Mouse (Mus musculus): Measurements from ENCODE around the gene Prox1. TPM values are rescaled to one million over a fixed set of nuclear protein-coding genes. Genes with fewer than 3 reads are reported as not detected.

Prox1 gene
- total RNA-seq, 2 experiments from 2014 or later = 34.3 to 68.1 TPM

DNA sequence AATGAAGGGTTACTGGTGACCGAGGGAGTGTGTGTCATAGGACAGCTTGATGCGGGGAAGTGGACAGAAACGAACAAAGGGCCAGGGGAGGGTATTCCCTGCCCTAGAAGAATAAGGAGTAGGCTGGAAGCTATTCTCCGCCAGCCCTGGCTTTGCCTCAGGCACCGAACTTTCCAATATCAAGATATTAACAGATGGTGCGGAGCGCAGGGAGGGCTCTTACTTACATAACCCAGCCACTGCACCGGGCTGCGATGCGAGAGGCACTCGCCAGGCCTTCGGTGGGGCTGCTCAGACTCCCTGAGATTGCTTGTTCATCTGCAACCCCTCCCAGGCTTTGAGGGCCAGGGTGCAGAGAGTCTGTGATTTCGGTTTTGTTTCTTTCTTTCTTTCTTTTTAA, 3.7 kb upstream of the Prox1 start:
- peak; percentile 41 for DNase-seq
- intact Hi-C loops (cut with DNase I) = loop anchor here (5.0 kb wide), 1 partner anchor 623 kb away; no protein-coding TSS in a partner anchor

DNA sequence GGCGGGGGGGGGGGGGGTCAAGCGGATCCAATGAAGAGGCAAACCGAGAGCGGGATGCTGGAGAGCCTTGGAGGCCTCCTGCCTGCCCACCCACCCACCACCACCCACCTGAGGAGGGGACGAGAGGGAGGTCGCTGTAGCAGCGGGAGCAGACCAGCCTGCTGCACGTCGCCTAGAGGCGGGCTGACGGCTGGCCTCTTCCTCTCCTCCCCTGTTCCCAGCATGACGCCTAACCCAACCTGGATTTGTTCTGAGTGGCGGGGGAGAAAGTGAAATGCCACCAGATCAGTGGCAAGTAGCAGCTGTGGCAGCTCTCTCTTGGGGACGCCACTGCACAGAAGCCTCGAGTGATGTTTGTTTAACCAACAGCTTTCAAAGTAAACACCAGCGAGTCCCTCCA, 3.1 kb upstream of the Prox1 start:
- DNase-seq = no peak
- intact Hi-C loops (cut with DNase I) = loop anchor here (5.0 kb wide), 1 partner anchor 624 kb away; no protein-coding TSS in a partner anchor

- DNase-seq = peak; percentile 36 to 37
- intact Hi-C loops (cut with DNase I) = loop anchor here (5.0 kb wide), 1 partner anchor 624 kb away; no protein-coding TSS in a partner anchor
These were observed 2.5 kb upstream of the Prox1 start for GRCm38 (mm10) chr1:190172979-190173461.

- DNase-seq = peak in 1 of 2 experiments; percentile 28
- intact Hi-C loops (cut with DNase I) = loop anchor here (5.0 kb wide), 1 partner anchor 625 kb away; no protein-coding TSS in a partner anchor
These were observed 1.9 kb upstream of the Prox1 start for GRCm38 (mm10) chr1:190172311-190172978.

GRCm38 (mm10) chr1:190171750-190172149, 1.2 kb upstream of the Prox1 start:
- intact Hi-C loops (cut with DNase I) = loop anchor here (2.0 to 5.0 kb wide), 2 partner anchors 43 to 626 kb away; no protein-coding TSS in a partner anchor
- peak in 1 of 2 experiments; percentile 34 for DNase-seq

DNA sequence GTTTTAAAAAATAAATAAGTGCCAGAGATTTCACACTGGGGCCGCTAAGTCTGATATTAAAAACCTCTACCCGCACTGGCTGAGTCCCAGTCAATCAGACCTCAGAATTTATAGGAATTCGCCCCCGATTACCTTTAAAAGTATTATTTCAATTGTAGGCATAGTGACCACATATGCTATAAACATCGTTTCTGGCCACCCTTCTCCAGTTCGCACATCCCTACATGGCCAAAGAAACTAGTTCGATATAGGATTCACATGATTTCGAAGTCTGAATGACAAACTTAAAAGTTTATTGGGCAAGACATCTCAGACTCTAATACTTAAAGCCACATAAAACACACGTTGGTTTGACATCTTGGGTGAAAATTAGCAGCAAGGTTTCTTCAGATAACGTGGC, 827 bp upstream of the Prox1 start:
- intact Hi-C loops (cut with DNase I) = loop anchor here (2.0 to 5.0 kb wide), 2 partner anchors 43 to 626 kb away; no protein-coding TSS in a partner anchor
- no peak for DNase-seq

DNA sequence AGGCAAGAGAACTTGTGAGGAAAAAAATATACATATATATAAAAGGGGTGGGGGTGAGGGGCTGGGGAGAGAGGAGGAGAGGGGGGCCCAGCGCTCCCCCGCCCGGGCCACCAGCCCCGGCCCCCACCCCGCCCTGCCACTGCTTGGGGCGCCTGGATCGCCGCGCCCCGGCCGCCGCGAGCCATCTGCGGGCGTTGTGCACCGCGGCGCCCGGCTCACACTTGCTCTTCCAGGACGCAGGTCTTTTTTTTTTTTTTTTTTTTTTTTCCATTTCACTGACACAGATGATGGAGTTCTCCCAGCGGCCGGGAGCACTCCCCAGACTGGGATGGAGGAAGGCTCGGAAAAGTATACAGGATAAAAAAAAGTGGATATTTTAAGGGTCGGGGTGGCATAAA, 304 bp upstream of the Prox1 start:
- no peak for DNase-seq
- intact Hi-C loops (cut with DNase I) = loop anchor here (2.0 to 5.0 kb wide), 2 partner anchors 42 to 626 kb away; no protein-coding TSS in a partner anchor

GRCm38 (mm10) chr1:190168761-190169671, 1.5 kb downstream of the Prox1 start:
- DNase-seq = peak; percentile 45 to 54
- intact Hi-C loops (cut with DNase I) = loop anchor here (5.0 to 10.0 kb wide), 2 partner anchors 122 to 526 kb away; no protein-coding TSS in a partner anchor

GRCm38 (mm10) chr1:190168115-190168514, 2.4 kb downstream of the Prox1 start:
- DNase-seq = peak in 1 of 2 experiments; percentile 49
- intact Hi-C loops (cut with DNase I) = loop anchor here (5.0 to 10.0 kb wide), 2 partner anchors 121 to 527 kb away; no protein-coding TSS in a partner anchor

DNA sequence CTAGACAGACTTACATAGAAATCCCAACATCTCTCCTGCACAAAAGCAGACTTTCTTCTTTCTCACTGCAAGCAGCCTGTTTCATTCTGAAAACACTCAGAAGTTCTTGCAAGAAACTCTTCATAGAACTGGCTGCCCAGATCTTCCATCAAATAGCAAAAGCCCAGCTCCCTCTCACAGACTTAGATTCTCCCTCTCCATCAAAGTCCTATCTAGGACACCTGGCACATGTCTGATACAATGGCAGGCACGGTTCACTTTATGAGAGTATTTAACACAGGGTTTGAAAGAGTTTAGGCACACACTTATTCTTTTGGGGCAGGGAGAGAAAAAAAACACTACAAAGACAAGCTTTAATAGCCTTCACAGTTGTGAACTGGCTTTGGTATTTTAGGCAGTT, 2.9 kb downstream of the Prox1 start:
- DNase-seq = no peak
- intact Hi-C loops (cut with DNase I) = loop anchor here (5.0 to 10.0 kb wide), 2 partner anchors 120 to 527 kb away; no protein-coding TSS in a partner anchor

DNA sequence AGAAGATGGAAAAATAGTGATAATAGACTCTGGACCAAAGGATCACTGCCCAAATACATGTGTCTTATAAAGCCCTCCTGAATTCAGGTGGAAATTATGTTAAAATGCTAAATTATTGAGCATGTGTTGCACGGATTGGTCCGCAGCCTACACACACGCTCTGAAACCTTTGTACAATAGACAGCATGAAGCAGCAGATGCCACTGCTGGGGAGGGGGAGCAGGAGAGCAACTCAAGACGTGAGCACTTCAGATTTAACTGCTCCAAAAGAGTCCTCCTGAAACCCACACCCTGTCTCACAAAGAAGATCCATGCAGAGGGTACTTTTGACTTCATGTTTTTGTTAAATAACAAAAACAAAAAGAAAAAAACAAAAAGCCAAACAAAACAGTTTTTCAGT, 5.0 kb downstream of the Prox1 start:
- DNase-seq = no peak
- intact Hi-C loops (cut with DNase I) = loop anchor here (5.0 to 10.0 kb wide), 2 partner anchors 118 to 529 kb away; no protein-coding TSS in a partner anchor

DNA sequence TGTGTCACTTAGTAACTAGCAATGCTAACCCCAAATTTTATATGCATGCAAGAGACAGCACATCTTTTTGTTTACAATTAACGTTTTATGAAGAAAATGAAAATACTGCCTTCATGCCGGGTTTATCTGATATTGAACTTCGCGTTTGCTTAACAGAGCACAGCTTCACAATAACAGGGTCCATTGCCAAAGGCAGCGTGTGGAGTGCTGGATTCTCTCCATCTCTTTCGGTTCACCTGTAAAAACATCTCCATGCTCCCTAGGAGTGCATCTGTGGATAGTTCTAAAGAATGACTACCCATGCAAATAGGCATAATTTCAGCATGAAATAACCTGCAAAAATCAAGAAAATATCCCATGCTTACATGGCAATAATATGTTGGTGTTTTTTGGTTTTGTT, 7.0 kb downstream of the Prox1 start:
- intact Hi-C loops (cut with DNase I) = loop anchor here (10.0 kb wide), 1 partner anchor 531 kb away; no protein-coding TSS in a partner anchor
- DNase-seq = no peak

DNA sequence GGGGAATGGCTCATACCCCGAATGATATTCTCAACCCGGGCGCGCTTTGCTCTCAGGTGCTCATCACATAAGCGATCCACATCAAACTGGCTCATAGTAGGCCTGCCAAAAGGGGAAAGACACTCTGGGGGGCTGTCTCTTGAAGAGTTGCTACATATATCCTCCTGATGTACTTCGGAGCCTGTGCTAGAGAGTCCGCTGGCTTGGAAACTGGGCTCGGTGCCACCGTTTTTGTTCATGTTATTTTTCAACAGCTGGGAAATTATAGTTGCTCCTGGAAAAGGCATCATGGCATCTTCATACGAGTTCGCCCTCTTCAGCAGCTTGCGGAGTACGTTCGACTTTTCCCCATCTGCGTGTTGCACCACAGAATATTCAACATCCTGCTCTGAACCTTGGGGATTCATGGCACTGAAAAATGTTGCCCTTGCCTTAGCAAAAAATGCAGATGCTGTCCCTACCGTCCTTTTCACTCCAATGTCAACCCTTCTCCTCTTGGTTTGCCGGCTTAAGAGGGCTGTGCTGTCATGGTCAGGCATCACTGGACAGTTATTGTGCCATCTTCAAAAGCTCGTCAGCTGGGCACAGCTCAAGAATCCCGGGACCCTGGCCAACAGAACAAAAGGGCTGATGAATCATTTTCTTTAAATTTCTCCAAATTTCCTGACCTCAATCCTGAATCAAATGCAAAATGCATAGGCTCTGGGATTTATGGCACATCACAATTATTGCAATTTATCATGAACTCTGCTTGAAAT, 8.6 kb downstream of the Prox1 start:
- intact Hi-C loops (cut with DNase I) = loop anchor here (10.0 kb wide), 1 partner anchor 533 kb away; no protein-coding TSS in a partner anchor

GRCm38 (mm10) chr1:190161288-190161687, 9.2 kb downstream of the Prox1 start:
- intact Hi-C loops (cut with DNase I) = loop anchor here (10.0 kb wide), 1 partner anchor 534 kb away; no protein-coding TSS in a partner anchor
- peak; percentile 53 to 61 for DNase-seq

More for the DNA sequence above, 8.6 kb downstream of the Prox1 start:
- DNase-seq = peak in 1 of 2 experiments; percentile 44

DNA sequence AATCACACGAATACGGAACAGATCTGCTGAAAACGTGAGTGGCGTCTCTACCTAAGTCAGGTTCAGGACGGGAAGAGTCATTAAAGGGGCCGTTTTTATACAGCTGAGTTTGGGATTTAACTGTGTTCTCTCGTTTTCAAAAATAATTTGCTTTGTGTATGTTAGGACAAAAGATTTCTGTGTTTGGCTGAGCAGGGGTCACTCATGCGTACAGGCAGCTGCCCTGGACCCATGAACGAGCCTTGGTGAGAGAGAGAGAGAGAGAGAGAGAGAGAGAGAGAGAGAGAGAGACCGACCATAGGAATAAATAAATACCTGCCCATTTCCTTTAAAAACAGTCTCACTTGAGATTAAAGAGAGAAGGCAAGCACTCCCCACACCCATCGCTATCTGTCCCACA, 11.1 kb downstream of the Prox1 start:
- no peak for DNase-seq
- intact Hi-C loops (cut with DNase I) = no loop called here

GRCm38 (mm10) chr1:190155751-190156150, 14.8 kb downstream of the Prox1 start:
- intact Hi-C loops (cut with DNase I) = no loop called here
- DNase-seq = no peak

- intact Hi-C loops (cut with DNase I) = no loop called here
- no peak for DNase-seq
These were observed 15.5 kb downstream of the Prox1 start for GRCm38 (mm10) chr1:190155021-190155420.

DNA sequence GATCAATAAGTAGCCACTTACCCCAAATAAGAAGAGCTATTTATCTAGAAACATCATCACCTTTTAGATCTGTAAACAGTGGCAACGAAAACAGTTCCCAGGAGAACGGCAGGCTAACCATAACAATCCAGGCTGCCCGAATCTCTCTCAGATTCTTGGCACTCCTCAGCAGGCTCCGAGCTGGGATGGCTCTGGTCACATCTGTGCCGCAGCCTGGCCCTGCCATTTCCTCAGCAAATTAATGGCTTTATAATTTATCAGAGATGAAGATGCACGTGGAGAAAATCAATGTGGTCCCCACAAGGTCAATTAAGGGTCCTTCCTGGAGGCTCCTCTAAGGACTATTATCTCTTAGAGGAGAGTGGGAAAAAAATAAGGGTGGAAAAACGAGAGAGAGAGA, 16.2 kb downstream of the Prox1 start:
- no peak for DNase-seq
- intact Hi-C loops (cut with DNase I) = no loop called here

- DNase-seq = no peak
- intact Hi-C loops (cut with DNase I) = no loop called here
These were observed 17.9 kb downstream of the Prox1 start for GRCm38 (mm10) chr1:190152603-190153002.
